ENCODE assay signal across 8 mouse cellular contexts in the genomic region with DNA sequence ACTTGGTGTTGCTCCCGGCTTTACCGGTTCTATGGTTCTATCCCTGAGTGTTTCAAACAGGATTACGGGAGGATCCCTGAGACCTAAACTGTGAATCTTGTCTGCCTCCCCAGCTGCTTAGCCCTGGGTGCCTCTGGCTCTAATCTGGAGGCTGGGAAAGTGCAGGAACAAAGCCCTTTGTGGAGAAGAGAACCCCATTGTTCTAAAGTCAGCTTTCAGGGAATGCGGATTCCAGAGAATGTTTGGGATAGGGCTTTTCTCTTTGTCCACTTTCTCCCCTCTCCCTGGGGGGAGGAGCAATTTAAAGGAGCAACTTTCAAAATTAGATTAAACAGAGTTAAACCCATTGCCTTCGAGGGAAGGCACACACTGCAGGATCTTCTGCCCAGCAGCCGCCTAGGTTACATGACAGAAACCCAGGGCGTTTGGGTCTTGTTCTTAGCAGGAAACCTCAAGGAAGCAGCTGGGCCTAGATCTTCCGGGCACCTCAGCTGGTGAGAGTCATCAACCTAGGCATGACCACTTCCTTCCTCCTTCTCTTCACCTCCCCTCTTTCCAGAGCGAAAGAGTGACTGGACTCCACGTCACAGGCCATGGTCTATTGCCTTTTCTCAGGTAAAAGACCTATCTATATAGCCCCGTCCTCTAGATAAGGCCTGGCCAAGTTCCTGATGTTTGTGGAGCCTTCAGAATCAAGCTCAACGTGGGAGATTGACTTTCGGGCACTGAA. TPM values are rescaled to one million over a fixed set of nuclear protein-coding genes. Genes with fewer than 3 reads are reported as not detected.
DNase-seq lines count a peak whose midpoint lies in the region; ATAC-seq lines count a peak whose summit lies in the region.
"Had no signal": no experiment of that assay in that cellular context is flagged by ENCODE, and none has a peak within 500 bp of the region (broad histone marks: within the 10 kb centered on the region; RNA-seq: fewer than 3 reads in every experiment).

No protein-coding gene starts in this region.

- H3K36me3 ChIP-seq in hindbrain, embryonic 10.5 days, result no peaks in the 10 kb centered on the region

- peaks cover 57% of the 10 kb centered on the region for H3K27me3 ChIP-seq in hindbrain, embryonic 10.5 days (ENCODE audit: insufficient read depth, poor library complexity, severe bottlenecking)

- peak overlapping the region; percentile 70; the same call in 1 of the 2 replicates for H3K4me3 ChIP-seq in hindbrain, embryonic 10.5 days

- WGBS in hindbrain, embryonic 10.5 days, result 32% methylated on average over 13 of the region's 13 CpGs

- H3K4me1 ChIP-seq in hindbrain, embryonic 10.5 days (replicated peaks), result peaks cover 62% of the 10 kb centered on the region

- H3K27ac ChIP-seq in hindbrain, embryonic 10.5 days, result peak overlapping the region; percentile 82

- ATAC-seq in megakaryocyte progenitor cell, adult 5-6 weeks (replicated peaks; ENCODE audit: poor library complexity), result peak; percentile 86

- peak; percentile 83 for DNase-seq in A20 (ENCODE audit: low read depth, low spot score)
- DNase-seq in CD4-positive, CD25-positive, alpha-beta regulatory T cell, adult 2 months (ENCODE audit: low read depth, low spot score), result peak; percentile 85
- no peak for DNase-seq in hindbrain, embryonic 10.5 days (ENCODE audit: low spot score)
- peak; percentile 74 for DNase-seq in thymus, postnatal 14 days
- DNase-seq in ovary, postnatal 36 days (ENCODE audit: low spot score), result no peak
- DNase-seq in right cerebral cortex, postnatal 36 days (ENCODE audit: low spot score in 2 of 2), result no peak

- H3K9me3 ChIP-seq in hindbrain, embryonic 10.5 days, result no peaks in the 10 kb centered on the region

RNA-seq across cellular contexts. Expression of a gene that starts 1.0 kb away (rescaled TPM):
- 3.0 and 3.5 TPM in 2 replicates for polyA plus RNA-seq in hindbrain, embryonic 10.5 days (2016; fragmentation: Nextera tagmentation; extraction: Ambion mirVana)
- 0.17 and 0.30 TPM in 2 replicates for total RNA-seq in megakaryocyte progenitor cell, adult 5-6 weeks (2015)
- 0.07 and 0.08 TPM in 2 replicates for total RNA-seq in megakaryocyte progenitor cell, adult 5-6 weeks (2017)

RNA-seq across cellular contexts. Expression of a gene that starts 41.5 kb away (rescaled TPM):
- 14.7 and 16.4 TPM in 2 replicates for polyA plus RNA-seq in hindbrain, embryonic 10.5 days (2016; fragmentation: Nextera tagmentation; extraction: Ambion mirVana)
- total RNA-seq in megakaryocyte progenitor cell, adult 5-6 weeks (2015), result 9.1 and 14.7 TPM in 2 replicates
- 14.5 and 18.7 TPM in 2 replicates for total RNA-seq in megakaryocyte progenitor cell, adult 5-6 weeks (2017)

RNA-seq across cellular contexts. Expression of a gene that starts 55.7 kb away (rescaled TPM):
- 0.35 and 1.4 TPM in 2 replicates for polyA plus RNA-seq in hindbrain, embryonic 10.5 days (2016; fragmentation: Nextera tagmentation; extraction: Ambion mirVana)
- 0.05 TPM in 1 of 2 replicates, not detected in the other for total RNA-seq in megakaryocyte progenitor cell, adult 5-6 weeks (2015)
- 0.04 TPM in 1 of 2 replicates, not detected in the other for total RNA-seq in megakaryocyte progenitor cell, adult 5-6 weeks (2017)
- polyA plus RNA-seq: stomach, embryonic 16.5 days had no signal

Comparison
In these comparisons a context has a peak if more than half of its experiments do, and no peak if none do; other contexts are left out.
1. DNase-seq: peak in A20 (single experiment), CD4-positive, CD25-positive, alpha-beta regulatory T cell, adult 2 months (single experiment) and thymus, postnatal 14 days (single experiment); none in hindbrain, embryonic 10.5 days (single experiment), ovary, postnatal 36 days (single experiment) and right cerebral cortex, postnatal 36 days (0 of 2).